Mouse (Mus musculus): Measurements from ENCODE around the gene Actr6. TPM values are rescaled to one million over a fixed set of nuclear protein-coding genes. Genes with fewer than 3 reads are reported as not detected.

Actr6 gene
- polyA plus RNA-seq, 1 experiment from 2014 or later: 33.3 TPM

- ATAC-seq (ENCODE audit: insufficient number of reproducible peaks, low FRiP score, low TSS enrichment, low read depth): no peak
- Histone ChIP-seq H3K4me1 (no peaks in the 10 kb centered on the region), H3K4me2 (no peak overlapping the region), H3K9ac (no peak overlapping the region), H3K36me3 (peaks cover 8% of the 10 kb centered on the region; the same call in 1 of the 2 replicates), H3K27ac (no peak overlapping the region), H3K27me3 (no peaks in the 10 kb centered on the region), H3K9me3 (no peaks in the 10 kb centered on the region), H3K4me3 (no peak overlapping the region)
- WGBS: 85% methylated on average over 7 of the region's 7 CpGs
These were observed 64.5 kb downstream of the Actr6 start for GRCm38 (mm10) chr10:89667571-89667970.

- Histone ChIP-seq H3K4me2 (no peak overlapping the region), H3K4me3 (no peak overlapping the region), H3K9ac (no peak overlapping the region), H3K9me3 (no peaks in the 10 kb centered on the region), H3K36me3 (peaks cover 19% of the 10 kb centered on the region), H3K4me1 (no peaks in the 10 kb centered on the region), H3K27me3 (no peaks in the 10 kb centered on the region), H3K27ac (no peak overlapping the region)
- no peak for ATAC-seq (ENCODE audit: insufficient number of reproducible peaks, low FRiP score, low TSS enrichment, low read depth)
- WGBS: 88% methylated on average over 9 of the region's 9 CpGs
These were observed 66.4 kb downstream of the Actr6 start for GRCm38 (mm10) chr10:89665679-89666078.

GRCm38 (mm10) chr10:89664977-89665645 lies 67.0 kb downstream of the Actr6 start:
- Histone ChIP-seq H3K4me1 (no peaks in the 10 kb centered on the region), H3K4me2 (no peak overlapping the region), H3K27me3 (no peaks in the 10 kb centered on the region), H3K4me3 (no peak overlapping the region), H3K9me3 (no peaks in the 10 kb centered on the region), H3K36me3 (peaks cover 19% of the 10 kb centered on the region), H3K27ac (no peak overlapping the region), H3K9ac (no peak overlapping the region)
- no peak for ATAC-seq (ENCODE audit: insufficient number of reproducible peaks, low FRiP score, low TSS enrichment, low read depth)
- 89% methylated on average over 8 of the region's 8 CpGs for WGBS

Other genes with a start within 250 kb of the Actr6 start
- 0.09 TPM in 2 replicates for gene Nr1h4, start 198.7 kb downstream of the Actr6 start, polyA plus RNA-seq (2015; fragmentation: Nextera tagmentation; extraction: Ambion mirVana)
- gene Slc17a8, start 111.0 kb downstream of the Actr6 start, polyA plus RNA-seq (2015; fragmentation: Nextera tagmentation; extraction: Ambion mirVana): 0.03 TPM in 1 of 2 replicates, not detected in the other
- 6.0 and 7.4 TPM in 2 replicates for gene Scyl2, start 46.0 kb downstream of the Actr6 start, polyA plus RNA-seq (2015; fragmentation: Nextera tagmentation; extraction: Ambion mirVana)
- gene Uhrf1bp1l, start 12.7 kb upstream of the Actr6 start, polyA plus RNA-seq (2015; fragmentation: Nextera tagmentation; extraction: Ambion mirVana): 19.7 and 19.9 TPM in 2 replicates
- 2.7 and 2.9 TPM in 2 replicates for gene Anks1b, start 141.2 kb upstream of the Actr6 start, polyA plus RNA-seq (2015; fragmentation: Nextera tagmentation; extraction: Ambion mirVana)